9 mouse cellular contexts compared by ENCODE assay signal in genomic region chr1:120594603-120595002, GRCm38 (mm10). TPM values are rescaled to one million over a fixed set of nuclear protein-coding genes. Genes with fewer than 3 reads are reported as not detected.
A peak's percentile ranks its signal among the peaks of the same experiment; 100 is the strongest.
DNase-seq lines count a peak whose midpoint lies in the region; ATAC-seq and TF ChIP-seq lines count a peak whose summit lies in the region.
"Had no signal": no experiment of that assay in that cellular context is flagged by ENCODE, and none has a peak within 500 bp of the region (broad histone marks: within the 10 kb centered on the region; RNA-seq: fewer than 3 reads in every experiment).

No protein-coding gene starts in this region.

- TF ChIP-seq CTCF in lung, embryonic 14.5 days (IDR thresholded peaks at IDR 0.05; ENCODE audit: low read depth) = peak; percentile 64

- DNase-seq in lung, embryonic 14.5 days = peak; percentile 68
- no peak for DNase-seq in lung, postnatal 14 days
- peak; percentile 54 for DNase-seq in forelimb bud, embryonic 11.5 days (ENCODE audit: low read depth, low spot score)
- DNase-seq in thymus, postnatal 10 days (ENCODE audit: low spot score in 2 of 2) = no peak
- no peak for DNase-seq in spleen, postnatal 36 days (ENCODE audit: low spot score in 2 of 2)

- H3K27ac ChIP-seq in forebrain, embryonic 16.5 days (ENCODE audit: low read length) = no peak overlapping the region
- H3K27ac ChIP-seq in forebrain, embryonic 15.5 days (replicated peaks) = no peak overlapping the region
- no peak overlapping the region for H3K27ac ChIP-seq in lung, embryonic 14.5 days (ENCODE audit: low read depth)
- no peak overlapping the region for H3K27ac ChIP-seq in neural tube, embryonic 15.5 days (replicated peaks)

- no peaks in the 10 kb centered on the region for H3K4me1 ChIP-seq in forebrain, embryonic 16.5 days (replicated peaks; ENCODE audit: control insufficient read depth, insufficient read depth, low read length)
- H3K4me1 ChIP-seq in forebrain, embryonic 15.5 days = peaks cover 7% of the 10 kb centered on the region
- H3K4me1 ChIP-seq in lung, embryonic 14.5 days (ENCODE audit: insufficient read depth) = no peaks in the 10 kb centered on the region
- 0 out of 2 replicates have a peak, but pooled peaks cover 2% of the 10 kb centered on the region for H3K4me1 ChIP-seq in neural tube, embryonic 15.5 days

- H3K9me3 ChIP-seq in forebrain, embryonic 16.5 days (ENCODE audit: control insufficient read depth, low read length) = no peaks in the 10 kb centered on the region
- H3K9me3 ChIP-seq in forebrain, embryonic 15.5 days = no peaks in the 10 kb centered on the region
- H3K9me3 ChIP-seq in lung, embryonic 14.5 days (ENCODE audit: low read depth, low read length) = no peaks in the 10 kb centered on the region
- no peaks in the 10 kb centered on the region for H3K9me3 ChIP-seq in neural tube, embryonic 15.5 days (replicated peaks)

- WGBS in forebrain, embryonic 16.5 days = 2% methylated on average over 8 of the region's 8 CpGs
- 1% methylated on average over 8 of the region's 8 CpGs for WGBS in forebrain, embryonic 15.5 days
- WGBS in lung, embryonic 14.5 days = 2% methylated on average over 8 of the region's 8 CpGs
- 2% methylated on average over 8 of the region's 8 CpGs for WGBS in neural tube, embryonic 15.5 days

- H3K4me3 ChIP-seq in forebrain, embryonic 16.5 days (replicated peaks; ENCODE audit: low read length) = no peak overlapping the region
- H3K4me3 ChIP-seq in forebrain, embryonic 15.5 days = no peak overlapping the region
- no peak overlapping the region for H3K4me3 ChIP-seq in lung, embryonic 14.5 days (ENCODE audit: low read depth, low read length)
- no peak overlapping the region for H3K4me3 ChIP-seq in neural tube, embryonic 15.5 days (replicated peaks)

- no peak overlapping the region for H3K9ac ChIP-seq in forebrain, embryonic 16.5 days (replicated peaks; ENCODE audit: low read depth, low read length)
- no peak overlapping the region for H3K9ac ChIP-seq in forebrain, embryonic 15.5 days (replicated peaks)
- H3K9ac ChIP-seq in lung, embryonic 14.5 days = no peak overlapping the region
- H3K9ac ChIP-seq in neural tube, embryonic 15.5 days (replicated peaks) = no peak overlapping the region

- no peaks in the 10 kb centered on the region for H3K36me3 ChIP-seq in forebrain, embryonic 16.5 days (ENCODE audit: control insufficient read depth, insufficient read depth)
- no peaks in the 10 kb centered on the region for H3K36me3 ChIP-seq in forebrain, embryonic 15.5 days
- H3K36me3 ChIP-seq in lung, embryonic 14.5 days (ENCODE audit: insufficient read depth) = no peaks in the 10 kb centered on the region
- H3K36me3 ChIP-seq in neural tube, embryonic 15.5 days = no peaks in the 10 kb centered on the region

- H3K4me2 ChIP-seq in forebrain, embryonic 16.5 days (ENCODE audit: low read length) = no peak overlapping the region
- no peak overlapping the region for H3K4me2 ChIP-seq in forebrain, embryonic 15.5 days (replicated peaks)
- H3K4me2 ChIP-seq in lung, embryonic 14.5 days = no peak overlapping the region
- H3K4me2 ChIP-seq in neural tube, embryonic 15.5 days = no peak overlapping the region

- peak; percentile 43; the same call in 1 of the 2 replicates for ATAC-seq in forebrain, embryonic 16.5 days
- ATAC-seq in forebrain, embryonic 15.5 days (replicated peaks) = no peak; the same call in 1 of the 2 replicates
- ATAC-seq in lung, embryonic 14.5 days (ENCODE audit: insufficient read depth) = no peak
- ATAC-seq in neural tube, embryonic 15.5 days (ENCODE audit: low FRiP score) = 0 out of 2 replicates have a peak, but pooled peaks have one; percentile 52

- H3K27me3 ChIP-seq in forebrain, embryonic 16.5 days (replicated peaks; ENCODE audit: control insufficient read depth, insufficient read depth, low read length) = peaks cover 85% of the 10 kb centered on the region
- H3K27me3 ChIP-seq in forebrain, embryonic 15.5 days = peaks cover 89% of the 10 kb centered on the region
- peaks cover 91% of the 10 kb centered on the region for H3K27me3 ChIP-seq in lung, embryonic 14.5 days (ENCODE audit: insufficient read depth, low read length)
- H3K27me3 ChIP-seq in neural tube, embryonic 15.5 days (replicated peaks) = peaks cover 89% of the 10 kb centered on the region

RNA-seq across cellular contexts. Expression of gene En1, which starts 7.6 kb away (rescaled TPM):
- polyA plus RNA-seq in forebrain, embryonic 16.5 days (2015; fragmentation: Nextera tagmentation; extraction: Ambion mirVana) = 0.39 TPM in 1 of 2 replicates, not detected in the other
- polyA plus RNA-seq in forebrain, embryonic 15.5 days (2015; fragmentation: Nextera tagmentation; extraction: Ambion mirVana) = not detected in 2 replicates
- polyA plus RNA-seq in lung, embryonic 14.5 days (2014; fragmentation: Nextera tagmentation; extraction: Ambion mirVana) = not detected in 2 replicates
- 1.0 and 1.2 TPM in 2 replicates for polyA plus RNA-seq in neural tube, embryonic 15.5 days (2015; fragmentation: Nextera tagmentation; extraction: Ambion mirVana)
- polyA plus RNA-seq: large intestine, adult 2 months had no signal

Comparison
In these comparisons a context has a peak if more than half of its experiments do, and no peak if none do; other contexts are left out.
1. ATAC-seq: peak in forebrain, embryonic 16.5 days (single experiment) and neural tube, embryonic 15.5 days (single experiment); none in forebrain, embryonic 15.5 days (single experiment) and lung, embryonic 14.5 days (single experiment).
2. DNase-seq: peak in lung, embryonic 14.5 days (single experiment) and forelimb bud, embryonic 11.5 days (single experiment); none in lung, postnatal 14 days (single experiment), thymus, postnatal 10 days (0 of 2) and spleen, postnatal 36 days (0 of 2).